Mouse (Mus musculus) thymus, adult 2 months (tissue): ENCODE results near the gene Srcap. TPM values are rescaled to one million over a fixed set of nuclear protein-coding genes. Genes with fewer than 3 reads are reported as not detected.

Experiments
- DNase-seq: peaks from one replicate; pipeline ENCODE4 v3.0.0; 2021
- H3K27ac ChIP-seq: fragments of 200-500 bp; 2 replicates; pipeline ENCODE4 v1.5.1; 2012; ENCODE audit warnings: low read length, control low read depth; ENCODE audit not compliant: control insufficient read depth, insufficient read depth
- H3K27me3 ChIP-seq: fragments of 200-500 bp; 2 replicates; pipeline ENCODE4 v1.6.1; 2012; ENCODE audit warnings: mild to moderate bottlenecking, low read length, moderate library complexity, mixed read lengths; ENCODE audit not compliant: control insufficient read depth, insufficient read depth
- H3K36me3 ChIP-seq: fragments of 200-500 bp; 2 replicates; pipeline ENCODE4 v1.6.1; 2012; ENCODE audit warnings: mild to moderate bottlenecking, low read length, moderate library complexity; ENCODE audit not compliant: control insufficient read depth, insufficient read depth
- H3K4me1 ChIP-seq: fragments of 200-500 bp; replicated peaks from 2 replicates; pipeline ENCODE4 v1.6.1; 2012; ENCODE audit warnings: low read length; ENCODE audit not compliant: control insufficient read depth, insufficient read depth
- H3K4me3 ChIP-seq: fragments of 200-500 bp; 2 replicates; pipeline ENCODE4 v1.5.1; 2012; ENCODE audit warnings: mild to moderate bottlenecking, low read length, control low read depth, moderate library complexity; ENCODE audit not compliant: control insufficient read depth, insufficient read depth
- CTCF ChIP-seq: fragments of 200-500 bp; IDR thresholded peaks from 2 replicates; pipeline ENCODE4 v1.5.1; 2012; ENCODE audit warnings: mild to moderate bottlenecking, control low read depth, low read length, moderate library complexity, borderline replicate concordance; ENCODE audit not compliant: control insufficient read depth, poor library complexity, insufficient read depth; ENCODE audit errors: extremely low read depth
- POLR2A ChIP-seq: fragments of 200-500 bp; IDR thresholded peaks from 2 replicates; pipeline ENCODE4 v1.6.1; 2012; ENCODE audit warnings: mild to moderate bottlenecking, low read length, control low read depth, moderate library complexity; ENCODE audit not compliant: control insufficient read depth, poor library complexity, insufficient read depth; ENCODE audit errors: extremely low read depth
- WGBS: fragments of 180-500 bp; shearing (Covaris S2); methylation state at CpG from one replicate; pipeline ENCODE4 v1.1.7; 2018; 5-methylcytosine and 5-hydroxymethylcytosine counted together
- polyA plus RNA-seq: library from polyadenylated mRNA; depleted of rRNA; stranded (reverse); fragments of >200 nt; gene quantifications from 2 replicates; pipeline ENCODE4 v1.2.3, GENCODE M21; 2012

The Srcap gene
- polyA plus RNA-seq, 1 experiment: 92.3 TPM

DNA sequence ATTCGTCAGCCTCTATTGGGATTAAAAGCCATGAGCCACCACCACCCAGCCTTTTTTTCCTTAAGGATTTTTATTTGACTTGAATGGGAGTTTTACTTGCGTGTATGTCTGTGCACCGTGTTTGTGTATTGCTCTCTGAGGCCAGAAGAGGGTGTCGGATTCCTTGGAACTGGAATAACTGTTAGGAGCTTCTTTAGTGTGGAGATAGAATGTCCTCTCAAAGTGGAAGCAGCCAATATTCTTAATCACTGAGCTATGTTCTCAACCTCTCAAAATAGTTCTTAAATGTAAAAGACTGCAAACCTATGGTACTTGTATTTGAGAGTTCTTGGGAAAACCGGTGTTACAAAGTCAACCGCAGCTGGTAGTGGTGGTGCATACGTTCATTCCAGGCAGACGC, 542 bp upstream of the Srcap start:
- TF ChIP-seq POLR2A: no peak
- TF ChIP-seq CTCF: no peak
- Histone ChIP-seq H3K4me3 (no peak overlapping the region), H3K36me3 (peaks cover 6% of the 10 kb centered on the region), H3K27ac (no peak overlapping the region), H3K4me1 (no peaks in the 10 kb centered on the region), H3K27me3 (no peaks in the 10 kb centered on the region)
- DNase-seq: no peak
- 54% methylated on average over 8 of the region's 8 CpGs for WGBS

DNA sequence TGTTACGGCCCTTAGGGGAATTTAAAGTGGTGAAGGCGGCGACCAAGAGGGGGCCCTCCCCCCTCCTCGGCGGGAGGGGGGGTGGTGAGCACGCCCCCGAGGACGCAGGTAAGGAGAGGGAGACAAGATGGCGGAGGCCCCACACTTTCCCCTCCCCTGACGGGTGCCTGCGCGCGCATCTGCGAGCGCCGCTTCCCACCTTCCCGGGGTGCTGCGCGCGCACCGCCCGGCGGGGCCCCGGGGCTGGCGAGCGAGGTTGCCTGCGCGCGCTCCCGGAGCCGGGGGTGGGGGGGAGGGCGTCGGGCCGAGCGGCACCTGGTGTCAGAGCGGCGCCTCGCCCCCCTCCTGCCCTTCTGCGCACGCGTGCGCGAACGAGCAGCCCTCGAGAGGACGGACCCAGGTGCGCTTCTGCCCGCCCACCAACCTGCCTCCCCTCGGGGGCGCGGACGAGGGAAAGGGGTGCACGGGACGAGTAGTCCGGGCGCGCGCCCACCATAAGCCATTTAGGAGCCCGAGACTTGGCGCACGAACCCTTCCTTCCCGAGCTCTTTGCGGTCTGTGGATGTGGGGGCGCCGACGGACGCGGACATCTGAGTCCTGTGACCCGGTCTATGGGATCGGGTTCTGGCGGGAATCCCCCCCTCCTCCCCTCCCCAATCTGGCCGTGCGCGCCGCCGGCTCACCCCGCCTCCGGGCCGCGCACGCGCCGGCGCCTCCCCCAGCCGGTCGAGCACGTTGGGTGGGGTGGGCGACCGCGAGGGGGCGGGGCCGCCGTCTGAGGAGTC, 640 bp downstream of the Srcap start:
- Histone ChIP-seq H3K4me1 (no peaks in the 10 kb centered on the region), H3K27ac (peak overlapping the region; percentile 78), H3K36me3 (peaks cover 16% of the 10 kb centered on the region), H3K27me3 (no peaks in the 10 kb centered on the region), H3K4me3 (peak overlapping the region; percentile 76)
- under 1% methylated on average over 87 of the region's 93 CpGs for WGBS
- TF ChIP-seq CTCF (peak; percentile 17; the same call in 1 of the 2 replicates), POLR2A (no peak; the same call in 1 of the 2 replicates)
- DNase-seq: peak; percentile 95

DNA sequence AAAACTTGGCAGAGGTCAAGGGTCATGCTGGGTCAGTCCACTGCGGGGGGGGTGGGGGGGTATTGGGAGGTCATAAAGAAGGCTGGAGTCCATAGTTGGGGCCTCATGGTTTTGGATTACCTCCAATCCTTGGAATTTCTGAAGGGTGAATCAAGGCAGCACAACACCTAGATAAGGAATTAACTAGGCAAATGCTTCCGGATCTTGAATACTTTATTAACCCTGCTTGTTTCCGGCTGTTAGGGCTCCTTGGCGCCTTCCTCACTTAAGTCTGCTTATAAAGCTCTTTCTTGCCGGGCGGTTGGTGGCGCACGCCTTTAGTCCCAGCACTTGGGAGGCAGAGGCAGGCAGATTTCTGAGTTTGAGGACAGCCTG, 1.2 kb downstream of the Srcap start:
- Histone ChIP-seq H3K4me3 (peak overlapping the region; percentile 76), H3K27me3 (no peaks in the 10 kb centered on the region), H3K27ac (no peak overlapping the region), H3K36me3 (peaks cover 22% of the 10 kb centered on the region), H3K4me1 (no peaks in the 10 kb centered on the region)
- TF ChIP-seq CTCF: no peak
- TF ChIP-seq POLR2A: no peak
- 7% methylated on average over 8 of the region's 8 CpGs for WGBS
- DNase-seq: peak; percentile 26

DNA sequence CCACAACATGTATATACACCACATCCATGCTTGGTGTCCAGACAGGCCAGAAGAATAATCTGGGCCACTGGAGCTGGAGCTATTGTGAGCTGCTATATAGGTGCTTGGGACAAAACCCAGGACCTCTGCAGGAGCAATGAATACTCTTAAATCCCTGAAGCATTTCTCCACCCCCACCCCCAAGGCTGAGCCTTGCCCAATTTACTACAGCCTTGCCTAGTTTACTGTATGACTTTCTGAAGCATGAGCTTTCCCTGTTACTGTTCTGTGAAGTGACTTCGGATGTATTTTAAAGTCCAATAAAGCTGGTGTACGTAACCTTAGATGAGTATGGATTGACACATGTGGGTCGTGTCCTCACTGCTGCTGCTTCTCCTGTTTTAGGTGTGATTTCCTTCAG, 2.0 kb downstream of the Srcap start:
- no peak overlapping the region for H3K4me3 ChIP-seq
- H3K36me3 ChIP-seq: peaks cover 27% of the 10 kb centered on the region
- H3K27me3 ChIP-seq: no peaks in the 10 kb centered on the region
- H3K4me1 ChIP-seq: no peaks in the 10 kb centered on the region
- no peak overlapping the region for H3K27ac ChIP-seq
- WGBS: 86% methylated on average over 3 of the region's 3 CpGs
- DNase-seq: no peak
- TF ChIP-seq POLR2A (no peak), CTCF (no peak)

DNA sequence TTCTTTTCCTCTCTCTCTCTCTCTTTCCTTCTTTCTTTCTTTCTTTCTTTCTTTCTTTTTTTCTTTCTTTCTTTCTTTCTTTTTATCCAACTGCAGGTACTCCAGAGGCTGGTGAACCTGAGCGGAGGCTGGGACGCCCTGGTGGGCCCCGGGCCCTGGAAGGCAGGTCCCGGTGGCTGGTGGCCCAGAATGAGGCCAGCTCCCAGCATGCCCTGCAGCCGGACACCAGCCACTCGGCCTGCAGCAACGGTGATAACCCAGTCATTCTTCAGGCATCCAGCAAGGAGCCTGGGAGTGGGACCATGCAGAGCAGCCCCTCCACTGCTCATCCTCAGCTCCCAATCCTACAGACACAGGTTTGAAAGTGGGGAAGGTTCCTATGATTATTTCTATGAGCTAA, 4.1 kb downstream of the Srcap start:
- peaks cover 46% of the 10 kb centered on the region for H3K36me3 ChIP-seq
- H3K27ac ChIP-seq: no peak overlapping the region
- no peak for DNase-seq
- TF ChIP-seq CTCF (no peak), POLR2A (no peak)
- H3K4me3 ChIP-seq: no peak overlapping the region
- H3K27me3 ChIP-seq: no peaks in the 10 kb centered on the region
- no peaks in the 10 kb centered on the region for H3K4me1 ChIP-seq
- 100% methylated on average over 7 of the region's 7 CpGs for WGBS

DNA sequence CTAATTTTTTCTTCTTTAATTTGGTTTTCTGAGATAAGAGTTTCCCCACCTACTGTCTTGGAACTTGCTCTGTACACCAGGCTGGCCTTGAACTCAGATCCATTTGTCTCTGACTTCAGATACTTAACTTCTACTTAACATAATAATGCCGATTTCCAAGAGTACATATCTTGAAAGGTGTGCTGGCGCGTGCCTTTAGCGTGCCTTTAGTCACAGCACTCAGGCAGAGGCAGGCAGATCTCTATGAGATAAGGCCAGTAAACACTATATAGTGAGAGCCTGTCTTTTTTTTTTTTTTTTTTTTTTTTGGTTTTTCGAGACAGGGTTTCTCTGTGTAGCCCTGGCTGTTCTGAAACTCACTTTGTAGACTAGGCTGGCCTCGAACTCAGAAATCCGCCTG, 4.6 kb downstream of the Srcap start:
- no peak for DNase-seq
- 94% methylated on average over 7 of the region's 7 CpGs for WGBS
- Histone ChIP-seq H3K4me3 (no peak overlapping the region), H3K27ac (no peak overlapping the region), H3K27me3 (no peaks in the 10 kb centered on the region), H3K36me3 (peaks cover 51% of the 10 kb centered on the region), H3K4me1 (no peaks in the 10 kb centered on the region)
- TF ChIP-seq CTCF (no peak), POLR2A (no peak)
